Mouse (Mus musculus) heart, embryonic 16.5 days (tissue): ENCODE measurements around the gene Tctex1d2. TPM values are rescaled to one million over a fixed set of nuclear protein-coding genes. Genes with fewer than 3 reads are reported as not detected.
"Not testable (repeated sequence)": the region's sequence is repeated elsewhere in the genome, so short reads cannot be mapped to it uniquely, and the experiment has no call there.

ENCODE experiments used
- ATAC-seq: fragments of 200-750 bp; cut with Nextera tagmentation; replicated peaks from 2 replicates; pipeline ENCODE4 v1.8.0; 2017; ENCODE audit warnings: moderate number of reproducible peaks; ENCODE audit not compliant: insufficient read depth, low FRiP score; ENCODE audit errors: extremely low read depth
- H3K27ac ChIP-seq: fragments of 300-500 bp; sonication (generic); 2 replicates; pipeline ENCODE4 v1.5.1; 2014; ENCODE audit warnings: mild to moderate bottlenecking, low read length, control low read depth, moderate library complexity
- H3K27me3 ChIP-seq: fragments of 300-500 bp; sonication (generic); 2 replicates; pipeline ENCODE4 v1.6.1; 2014; ENCODE audit warnings: low read length, mixed read lengths; ENCODE audit not compliant: control insufficient read depth, insufficient read depth
- H3K36me3 ChIP-seq: fragments of 300-500 bp; sonication (generic); 2 replicates; pipeline ENCODE4 v1.6.1; 2014; ENCODE audit not compliant: control insufficient read depth, insufficient read depth
- H3K4me1 ChIP-seq: fragments of 300-500 bp; sonication (generic); 2 replicates; pipeline ENCODE4 v1.6.1; 2014; ENCODE audit warnings: low read length, mixed read lengths; ENCODE audit not compliant: control insufficient read depth, insufficient read depth
- H3K4me2 ChIP-seq: fragments of 300-500 bp; sonication (generic); 2 replicates; pipeline ENCODE4 v1.6.1; 2014; ENCODE audit warnings: low read depth, mild to moderate bottlenecking, control low read depth, low read length
- H3K4me3 ChIP-seq: fragments of 300-500 bp; sonication (generic); 2 replicates; pipeline ENCODE4 v1.5.1; 2014; ENCODE audit warnings: mild to moderate bottlenecking, control low read depth, low read length
- H3K9ac ChIP-seq: fragments of 300-500 bp; sonication (generic); 2 replicates; pipeline ENCODE4 v1.6.1; 2014; ENCODE audit warnings: low read length, control low read depth
- H3K9me3 ChIP-seq: fragments of 300-500 bp; sonication (generic); replicated peaks from 2 replicates; pipeline ENCODE4 v1.6.1; 2016; ENCODE audit warnings: low read length; ENCODE audit not compliant: control insufficient read depth
- WGBS: fragments of 180-500 bp; shearing (Covaris S2); extraction: QIAGEN DNeasy Blood & Tissue Kit; methylation state at CpG from one replicate; pipeline ENCODE4 v1.1.7; 2014; 5-methylcytosine and 5-hydroxymethylcytosine counted together
- polyA plus RNA-seq: library from polyadenylated mRNA; unstranded; fragments of >200 nt; fragmentation: Nextera tagmentation; extraction: Ambion mirVana; gene quantifications from 2 replicates; pipeline ENCODE4 v1.2.1, GENCODE M21; 2015

Gene Tctex1d2
- polyA plus RNA-seq, 1 experiment from 2014 or later = 21.3 TPM

DNA sequence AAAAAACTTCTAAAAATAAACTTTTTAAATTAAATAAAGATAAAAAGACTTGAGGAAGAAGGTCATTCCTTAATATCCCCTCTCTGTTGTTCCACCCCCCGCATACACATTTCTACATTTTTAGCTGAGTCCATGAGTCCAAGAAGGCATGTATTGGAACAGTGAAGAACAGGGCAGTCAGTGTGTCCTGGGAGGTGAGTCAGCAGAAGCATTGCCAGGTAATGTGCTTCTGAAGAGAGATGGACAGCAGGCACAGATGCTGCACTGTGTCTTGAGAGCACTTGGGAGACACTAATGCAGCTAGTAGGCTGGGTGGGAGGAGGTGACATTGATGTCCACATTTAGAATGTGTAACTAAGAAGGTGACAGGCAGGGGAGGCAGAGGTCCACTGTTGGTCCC, 17.8 kb downstream of the Tctex1d2 start:
- H3K36me3 ChIP-seq = no peaks in the 10 kb centered on the region
- H3K27ac ChIP-seq = no peak overlapping the region
- H3K9me3 ChIP-seq = no peaks in the 10 kb centered on the region
- no peaks in the 10 kb centered on the region for H3K27me3 ChIP-seq
- H3K9ac ChIP-seq = no peak overlapping the region
- WGBS = 89% methylated on average over 1 of the region's 1 CpGs
- ATAC-seq = no peak
- H3K4me1 ChIP-seq = peaks cover 13% of the 10 kb centered on the region
- H3K4me3 ChIP-seq = no peak overlapping the region
- H3K4me2 ChIP-seq = no peak overlapping the region

DNA sequence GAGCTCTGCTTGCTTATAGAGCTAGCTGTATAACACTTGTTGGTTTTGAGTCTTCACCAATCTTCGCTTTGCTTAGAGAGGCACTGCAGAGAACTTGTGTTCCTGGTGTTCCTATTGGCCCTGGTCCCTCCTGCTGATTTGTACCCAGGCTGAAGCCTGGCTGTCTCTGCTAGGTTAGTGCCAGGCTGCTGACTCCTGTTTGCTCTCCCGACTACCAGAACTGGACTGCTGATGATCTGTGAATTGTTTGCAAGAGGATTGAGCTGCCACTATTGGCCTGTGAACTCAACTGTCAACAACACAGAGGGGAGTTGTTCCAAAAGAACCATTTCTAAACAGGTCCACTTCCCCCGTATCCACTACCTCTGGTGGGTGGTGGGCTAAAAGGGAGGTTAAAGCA, 21.9 kb downstream of the Tctex1d2 start:
- Histone ChIP-seq H3K4me3 (no peak overlapping the region), H3K4me1 (peaks cover 4% of the 10 kb centered on the region), H3K9ac (no peak overlapping the region), H3K4me2 (no peak overlapping the region), H3K27me3 (no peaks in the 10 kb centered on the region), H3K27ac (no peak overlapping the region), H3K36me3 (no peaks in the 10 kb centered on the region), H3K9me3 (no peaks in the 10 kb centered on the region)
- 74% methylated on average over 3 of the region's 3 CpGs for WGBS
- ATAC-seq = no peak

DNA sequence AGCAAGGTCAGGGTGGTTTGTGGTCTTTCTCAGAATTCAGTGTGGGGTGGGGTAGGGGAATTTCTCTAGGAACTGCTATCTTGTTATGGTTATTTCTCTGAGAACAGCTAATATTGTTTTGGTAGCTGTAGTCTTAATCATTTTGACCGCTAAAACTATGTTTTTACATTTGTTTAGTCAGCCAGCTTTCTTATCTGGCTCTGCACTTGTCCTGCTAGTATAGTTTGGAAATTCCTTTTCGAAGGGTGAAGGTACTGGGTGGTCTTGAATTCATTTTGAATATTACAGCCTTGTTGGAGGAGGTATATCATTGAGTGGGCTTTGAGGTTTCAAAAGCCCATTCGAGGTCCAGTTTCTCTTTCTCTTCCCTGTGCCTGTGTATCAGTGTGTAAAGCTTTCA, 25.1 kb downstream of the Tctex1d2 start:
- H3K4me3 ChIP-seq, H3K4me1 ChIP-seq, H3K27ac ChIP-seq, H3K9ac ChIP-seq, H3K4me2 ChIP-seq, H3K9me3 ChIP-seq, H3K36me3 ChIP-seq, ATAC-seq, H3K27me3 ChIP-seq: not testable (repeated sequence)
- WGBS = 78% methylated on average over 3 of the region's 3 CpGs

DNA sequence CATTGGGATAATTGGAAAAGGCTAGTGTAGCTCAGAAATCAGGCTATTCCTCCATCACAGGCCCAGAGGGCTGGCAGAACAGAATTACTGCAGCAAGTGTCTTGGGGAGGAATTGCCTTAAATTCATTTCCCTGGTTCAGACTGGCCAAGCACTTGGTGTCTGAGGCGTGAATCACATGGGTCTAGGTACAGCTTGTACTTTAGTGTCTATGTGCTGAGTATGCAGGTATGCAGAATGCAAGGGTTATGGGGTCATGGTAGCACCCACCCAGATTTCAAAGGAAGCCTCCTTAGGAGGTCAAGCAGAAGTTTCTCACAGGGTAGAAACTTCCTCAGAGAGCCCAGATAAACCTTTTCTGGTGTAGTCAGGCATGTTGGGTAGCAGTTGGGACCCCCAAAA, 26.1 kb downstream of the Tctex1d2 start:
- H3K27ac ChIP-seq = no peak overlapping the region
- H3K9me3 ChIP-seq = no peaks in the 10 kb centered on the region
- no peak overlapping the region for H3K4me2 ChIP-seq
- H3K9ac ChIP-seq = no peak overlapping the region
- ATAC-seq = no peak
- 0 out of 2 replicates have a peak, but pooled peaks cover 2% of the 10 kb centered on the region for H3K36me3 ChIP-seq
- H3K4me3 ChIP-seq = no peak overlapping the region
- WGBS = 88% methylated on average over 1 of the region's 1 CpGs
- peaks cover 7% of the 10 kb centered on the region; the same call in 1 of the 2 replicates for H3K4me1 ChIP-seq
- no peaks in the 10 kb centered on the region for H3K27me3 ChIP-seq

DNA sequence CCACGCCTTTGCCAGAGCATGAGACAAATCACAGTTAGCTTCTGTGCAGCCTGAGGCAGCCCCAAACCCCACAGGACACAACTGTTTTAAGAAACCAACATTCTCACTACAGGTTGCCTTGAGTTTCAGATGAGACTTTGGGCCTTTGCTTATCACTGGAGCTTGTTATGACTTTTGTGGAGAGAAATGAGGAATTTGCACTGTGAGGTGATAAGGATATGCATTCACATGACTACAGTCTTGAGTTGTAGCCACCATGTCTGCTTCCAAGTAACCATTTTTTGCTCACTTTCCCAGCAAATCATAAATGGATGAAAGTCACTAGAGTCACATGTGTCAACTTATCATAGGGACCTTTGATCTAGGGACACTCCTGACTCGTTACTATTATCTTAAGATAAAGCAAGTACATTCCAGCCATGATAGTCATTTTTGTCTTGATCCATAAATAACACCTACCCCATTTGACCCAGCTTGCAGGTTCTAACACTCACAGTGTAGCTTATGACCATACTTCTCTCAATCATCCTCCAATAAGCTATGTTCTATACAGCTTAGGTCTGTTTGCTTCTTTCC, 27.1 kb downstream of the Tctex1d2 start:
- H3K27ac ChIP-seq = no peak overlapping the region
- H3K27me3 ChIP-seq = no peaks in the 10 kb centered on the region
- H3K9ac ChIP-seq = no peak overlapping the region
- H3K36me3 ChIP-seq = 0 out of 2 replicates have a peak, but pooled peaks cover 2% of the 10 kb centered on the region
- no peaks in the 10 kb centered on the region for H3K9me3 ChIP-seq
- ATAC-seq = no peak
- no peak overlapping the region for H3K4me2 ChIP-seq
- H3K4me3 ChIP-seq = no peak overlapping the region
- H3K4me1 ChIP-seq = peaks cover 7% of the 10 kb centered on the region; the same call in 1 of the 2 replicates
- WGBS = 47% methylated on average over 2 of the region's 2 CpGs

DNA sequence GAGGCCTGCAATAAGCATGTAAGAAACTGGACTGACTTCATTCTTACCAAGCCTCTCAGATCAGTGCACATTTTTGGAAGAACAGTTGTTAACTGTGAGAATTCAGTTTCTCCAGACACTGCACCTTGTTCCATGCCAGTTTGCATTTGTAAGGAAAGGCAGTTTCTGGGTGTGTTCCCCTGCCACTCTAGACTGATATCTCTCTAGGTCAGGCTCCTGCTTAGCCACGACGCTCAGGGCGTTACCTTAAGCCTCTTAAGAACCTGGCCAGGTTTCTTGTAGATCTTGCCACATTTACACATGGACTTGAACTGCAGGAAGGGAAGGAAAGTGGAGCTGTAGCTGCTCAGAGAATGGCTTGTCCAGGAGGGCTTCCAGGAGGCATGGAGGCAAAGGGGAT, 30.2 kb downstream of the Tctex1d2 start:
- Histone ChIP-seq H3K9me3 (no peaks in the 10 kb centered on the region), H3K4me1 (peaks cover 7% of the 10 kb centered on the region; the same call in 1 of the 2 replicates), H3K36me3 (peaks cover 2% of the 10 kb centered on the region; the same call in 1 of the 2 replicates), H3K27me3 (no peaks in the 10 kb centered on the region), H3K9ac (no peak overlapping the region), H3K27ac (no peak overlapping the region), H3K4me3 (no peak overlapping the region), H3K4me2 (no peak overlapping the region)
- ATAC-seq = no peak
- WGBS = 70% methylated on average over 3 of the region's 3 CpGs

DNA sequence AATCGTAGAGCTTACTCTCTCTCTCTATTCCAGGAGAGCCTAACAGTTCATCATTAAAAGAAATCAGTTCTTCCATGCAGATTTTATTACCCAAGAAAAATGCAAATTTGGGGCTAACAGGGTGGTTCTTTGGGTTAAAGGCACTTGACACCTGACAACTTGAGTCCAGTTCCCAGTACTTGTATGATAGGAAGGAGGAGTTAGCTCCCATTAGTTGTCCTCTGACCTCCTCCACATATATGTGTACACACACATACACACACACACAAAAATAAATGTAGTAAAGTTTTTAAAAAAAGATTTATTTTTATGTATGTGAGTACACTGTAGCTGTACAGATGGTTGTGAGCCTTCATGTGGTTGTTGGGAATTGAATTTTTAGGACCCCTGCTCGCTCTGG, 30.6 kb downstream of the Tctex1d2 start:
- Histone ChIP-seq H3K9ac (no peak overlapping the region), H3K4me1 (peaks cover 7% of the 10 kb centered on the region; the same call in 1 of the 2 replicates), H3K4me2 (no peak overlapping the region), H3K27ac (no peak overlapping the region), H3K36me3 (peaks cover 2% of the 10 kb centered on the region; the same call in 1 of the 2 replicates), H3K27me3 (no peaks in the 10 kb centered on the region), H3K4me3 (no peak overlapping the region), H3K9me3 (no peaks in the 10 kb centered on the region)
- ATAC-seq = no peak
- 91% methylated on average over 2 of the region's 2 CpGs for WGBS

DNA sequence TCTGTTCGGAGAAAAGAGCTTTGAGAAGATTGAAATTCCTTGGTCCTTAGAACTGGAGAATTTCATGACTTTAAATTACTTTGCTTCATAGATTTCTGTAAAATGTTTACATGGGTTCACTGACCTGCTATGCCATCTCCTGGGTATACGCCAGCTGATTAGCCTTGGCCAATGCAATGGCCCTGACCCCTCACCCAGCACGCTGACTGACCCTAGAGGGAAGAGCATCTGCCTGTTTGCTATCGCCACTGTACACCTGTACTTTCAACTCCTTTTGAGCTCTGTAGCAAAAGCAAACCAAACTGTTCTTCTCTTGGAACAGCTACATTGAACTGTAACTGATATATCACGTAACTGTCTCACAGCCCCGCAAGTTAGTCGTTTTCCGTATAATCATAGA, 33.6 kb downstream of the Tctex1d2 start:
- no peaks in the 10 kb centered on the region for H3K27me3 ChIP-seq
- no peaks in the 10 kb centered on the region for H3K9me3 ChIP-seq
- no peak overlapping the region for H3K27ac ChIP-seq
- no peak overlapping the region for H3K4me3 ChIP-seq
- H3K36me3 ChIP-seq = peaks cover 9% of the 10 kb centered on the region
- 93% methylated on average over 8 of the region's 8 CpGs for WGBS
- peaks cover 5% of the 10 kb centered on the region; the same call in 1 of the 2 replicates for H3K4me1 ChIP-seq
- no peak overlapping the region for H3K4me2 ChIP-seq
- no peak overlapping the region for H3K9ac ChIP-seq
- ATAC-seq = no peak

DNA sequence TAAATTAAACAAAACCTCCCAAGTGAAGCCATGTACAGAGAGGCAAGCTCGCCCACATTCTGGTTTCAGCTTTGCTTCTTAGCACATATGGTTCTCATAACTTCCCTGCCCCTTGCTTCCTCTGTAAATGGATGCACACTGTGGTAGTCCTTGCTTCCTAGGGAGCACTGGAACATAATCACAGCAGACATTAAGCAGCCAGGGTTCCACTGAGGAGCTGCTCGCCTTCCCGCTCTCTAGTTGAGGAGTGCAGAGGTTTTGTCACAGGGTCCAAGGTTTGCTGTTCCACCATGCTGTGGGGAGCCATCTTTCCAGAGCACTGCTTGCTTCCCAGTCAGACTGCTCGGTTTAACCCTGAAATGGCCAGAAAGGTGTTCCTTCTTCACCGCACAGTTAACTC, 35.1 kb downstream of the Tctex1d2 start:
- Histone ChIP-seq H3K27ac (no peak overlapping the region), H3K36me3 (peaks cover 9% of the 10 kb centered on the region), H3K9me3 (no peaks in the 10 kb centered on the region), H3K9ac (no peak overlapping the region), H3K4me3 (no peak overlapping the region), H3K27me3 (no peaks in the 10 kb centered on the region), H3K4me2 (no peak overlapping the region), H3K4me1 (peaks cover 5% of the 10 kb centered on the region; the same call in 1 of the 2 replicates)
- WGBS = 91% methylated on average over 5 of the region's 5 CpGs
- ATAC-seq = no peak
